Mouse (Mus musculus): ENCODE measurements around the gene Plekhg6.

The Plekhg6 gene

DNA sequence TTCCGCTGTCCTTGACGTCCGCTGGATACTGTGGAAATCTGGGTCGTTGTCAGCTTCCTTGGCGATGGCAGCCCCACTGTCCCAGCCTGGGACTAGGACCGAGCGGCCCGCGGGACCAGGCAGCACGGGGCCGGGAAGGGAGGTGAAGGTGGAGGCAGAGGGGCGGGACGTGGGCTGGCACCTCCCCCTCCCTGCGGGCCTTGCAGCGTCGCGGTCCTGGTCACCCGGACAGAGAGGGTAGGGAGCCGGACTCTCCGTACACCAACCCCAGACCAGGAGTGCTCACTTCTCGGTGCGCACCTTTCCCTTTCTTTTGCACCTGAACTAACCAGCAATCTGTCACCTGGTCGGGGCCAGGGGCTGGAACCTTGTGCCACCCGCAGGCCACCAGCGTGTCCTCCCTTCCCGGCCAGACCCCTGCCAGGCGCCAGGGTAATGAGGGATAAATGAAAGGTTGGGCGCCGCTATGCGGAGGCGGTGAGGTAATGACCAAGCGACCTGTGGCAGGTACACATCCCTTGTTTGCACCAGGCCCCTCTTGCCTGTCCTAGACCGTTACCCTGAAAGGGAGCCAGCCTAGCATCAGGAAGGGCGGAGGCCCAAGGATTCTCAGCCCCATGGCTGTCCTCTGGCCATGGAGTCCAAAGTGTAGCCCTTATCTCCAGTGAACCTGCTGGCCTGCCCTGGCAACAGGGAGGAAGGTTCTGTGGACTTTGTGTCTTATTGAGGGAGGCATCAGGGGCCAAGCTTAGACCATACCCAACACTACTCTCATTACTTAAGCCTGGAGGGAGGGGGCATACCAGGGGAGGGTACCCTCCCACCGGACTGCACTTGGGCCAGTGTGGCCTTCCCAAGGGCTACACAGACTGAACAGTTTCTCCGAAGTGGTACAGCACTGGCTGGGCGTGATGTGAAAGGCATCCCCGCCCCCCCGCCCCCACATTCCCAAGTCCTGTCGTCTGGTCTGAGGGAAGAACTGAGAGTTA is at the start of gene Plekhg6:
TSS of gene Plekhg6 (minus strand) at position 422 of the 989 bp plus-strand sequence.
- no peak for DNase-seq

GRCm38 (mm10) chr6:125429741-125430140 is 49.1 kb upstream of the Plekhg6 start:
- DNase-seq = no peak

DNA sequence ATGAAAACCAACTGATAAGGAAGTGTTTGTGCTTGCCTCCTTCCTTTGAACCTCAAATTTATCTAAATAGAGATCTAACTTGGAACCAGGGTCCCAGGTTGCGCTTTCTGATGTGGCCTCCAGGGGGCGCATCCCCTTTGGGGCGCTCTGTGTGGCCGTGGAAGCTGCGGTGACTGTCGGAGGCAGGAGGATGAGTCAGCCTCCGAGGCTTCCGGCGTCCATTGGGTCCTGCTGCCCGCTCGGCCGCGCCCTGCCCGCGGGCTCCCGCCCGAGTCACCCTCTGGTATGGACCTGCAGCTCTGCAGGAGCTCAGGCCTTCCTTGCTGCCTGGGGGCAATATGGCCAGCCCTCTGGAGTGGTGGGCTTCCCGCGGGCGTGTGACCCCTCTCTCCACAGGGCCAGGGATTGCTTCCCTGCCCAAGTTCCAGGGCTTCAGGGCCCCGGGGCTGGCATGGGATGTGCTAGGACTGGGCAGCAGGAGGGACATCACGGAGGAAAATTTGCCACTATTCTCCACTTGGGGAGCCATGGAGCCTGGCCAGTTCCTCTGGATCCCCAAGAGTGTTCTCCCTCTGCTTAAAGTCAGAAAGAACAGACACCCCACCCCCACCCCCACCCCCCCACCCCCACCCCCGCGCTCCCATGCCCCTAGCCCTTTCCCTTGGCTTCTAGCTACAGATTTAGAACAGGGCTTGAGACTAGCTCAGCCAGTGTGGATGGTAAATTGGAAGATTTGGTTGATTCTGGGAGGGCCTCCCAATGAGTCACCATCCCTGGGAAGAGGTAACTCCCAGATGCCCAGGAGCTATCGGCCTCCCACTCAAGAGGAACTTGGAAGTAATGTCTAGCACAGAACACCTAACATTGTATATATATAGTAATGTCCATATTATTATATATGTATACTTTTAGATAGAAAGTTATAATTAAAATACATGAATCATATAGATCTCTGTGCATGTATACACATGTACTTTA is 46.1 kb upstream of the Plekhg6 start:
- DNase-seq = peak; percentile 62 to 80

DNA sequence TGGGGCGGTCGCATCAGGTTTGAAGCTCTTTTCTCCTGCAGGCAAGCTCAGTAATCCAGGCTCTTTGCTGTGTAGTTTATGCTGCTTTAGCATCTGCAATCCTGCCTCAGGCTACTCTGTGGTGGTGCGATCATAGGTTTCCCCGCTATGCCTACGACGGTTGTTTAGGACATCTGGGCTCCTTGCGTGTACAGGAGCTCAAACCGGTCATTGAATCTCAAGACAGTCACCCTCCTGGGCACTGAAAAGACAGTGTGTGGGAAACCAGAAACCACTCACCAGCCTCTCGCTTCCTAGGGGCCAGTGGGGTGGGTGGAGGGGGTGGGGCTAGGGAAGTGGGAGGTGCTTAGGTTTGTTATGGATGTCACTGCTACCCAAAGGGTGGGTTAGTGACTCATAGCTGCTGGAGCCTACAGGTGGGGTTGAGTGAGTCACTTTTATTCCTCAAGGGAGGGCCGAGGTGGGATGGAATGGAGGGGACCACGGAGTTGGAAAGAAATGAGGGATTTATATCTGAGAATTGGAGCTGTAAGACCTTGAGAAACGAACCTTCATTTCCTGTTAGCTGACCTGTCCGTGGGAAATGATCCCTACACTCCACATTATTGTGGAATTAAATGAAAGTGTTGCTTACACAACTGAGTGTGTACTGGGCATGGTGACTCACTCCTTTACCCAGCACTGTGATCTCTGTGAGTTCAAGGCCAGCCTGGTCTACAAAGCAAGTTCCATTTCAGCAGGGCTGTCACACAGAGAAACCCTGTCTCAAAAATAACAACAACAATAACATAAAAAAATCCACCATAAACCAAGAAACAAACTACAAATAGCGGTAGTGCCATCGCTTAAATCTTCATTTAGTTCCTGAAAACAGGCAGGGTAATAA is 44.9 kb upstream of the Plekhg6 start:
- no peak for DNase-seq

DNA sequence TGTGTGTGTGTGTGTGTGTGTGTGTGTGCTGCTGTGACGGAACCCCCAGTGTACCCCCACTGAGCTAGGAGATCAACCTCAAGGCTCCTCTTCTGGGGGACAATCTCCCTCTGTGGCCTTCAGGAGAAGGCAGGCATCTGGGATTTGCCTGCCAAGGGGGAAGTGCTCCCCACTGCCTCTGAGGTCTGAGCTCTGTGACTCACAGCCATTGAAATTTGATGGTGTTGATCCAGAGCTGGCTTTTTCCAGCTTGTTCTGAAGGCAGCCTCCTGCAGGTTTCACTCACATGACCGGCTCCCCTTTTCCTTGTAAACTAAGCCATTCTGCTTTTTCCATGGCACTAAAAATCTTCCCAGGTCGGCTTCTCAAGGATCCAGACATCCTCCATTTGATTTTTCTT is 43.6 kb upstream of the Plekhg6 start:
- no peak for DNase-seq

DNA sequence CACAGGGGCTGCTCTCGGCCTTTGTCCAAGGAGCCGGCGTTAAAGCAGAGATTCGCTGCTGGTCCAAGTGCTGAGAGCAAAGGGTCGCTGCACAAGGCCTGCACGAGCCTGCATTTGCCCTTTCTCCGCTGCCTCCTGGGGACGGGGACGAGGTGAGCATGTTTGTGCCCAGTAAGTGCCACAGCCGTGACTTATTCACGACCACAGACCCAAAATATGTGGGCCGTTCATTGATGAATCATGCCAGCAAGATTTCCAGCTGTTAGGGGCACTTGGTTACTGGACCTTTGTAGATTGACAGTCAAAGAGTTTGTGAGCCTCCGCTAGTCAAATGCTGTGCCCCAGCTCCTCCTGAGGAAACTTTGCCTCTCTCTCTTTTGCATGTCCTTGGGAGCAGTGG is 42.9 kb upstream of the Plekhg6 start:
- DNase-seq = no peak

DNA sequence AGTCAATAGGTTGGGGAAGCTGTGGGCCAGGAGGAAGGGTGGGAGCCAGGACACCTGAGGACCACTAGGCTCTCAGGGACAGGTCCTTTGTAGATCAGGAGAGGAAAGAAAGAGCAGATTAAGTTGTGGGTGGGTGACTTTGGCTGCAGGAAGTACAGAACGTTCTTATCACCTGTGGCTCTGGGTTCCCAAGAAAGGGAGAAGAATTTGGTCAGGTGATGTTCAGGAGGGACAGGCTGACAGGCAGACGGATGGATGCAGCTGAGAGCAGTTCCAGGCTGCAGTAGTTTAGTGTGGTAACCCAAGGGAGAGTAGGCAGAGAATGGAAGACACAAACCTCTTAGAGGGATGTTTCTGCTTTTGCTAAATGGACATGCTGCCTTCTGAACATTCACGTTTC is 42.5 kb upstream of the Plekhg6 start:
- DNase-seq = no peak

DNA sequence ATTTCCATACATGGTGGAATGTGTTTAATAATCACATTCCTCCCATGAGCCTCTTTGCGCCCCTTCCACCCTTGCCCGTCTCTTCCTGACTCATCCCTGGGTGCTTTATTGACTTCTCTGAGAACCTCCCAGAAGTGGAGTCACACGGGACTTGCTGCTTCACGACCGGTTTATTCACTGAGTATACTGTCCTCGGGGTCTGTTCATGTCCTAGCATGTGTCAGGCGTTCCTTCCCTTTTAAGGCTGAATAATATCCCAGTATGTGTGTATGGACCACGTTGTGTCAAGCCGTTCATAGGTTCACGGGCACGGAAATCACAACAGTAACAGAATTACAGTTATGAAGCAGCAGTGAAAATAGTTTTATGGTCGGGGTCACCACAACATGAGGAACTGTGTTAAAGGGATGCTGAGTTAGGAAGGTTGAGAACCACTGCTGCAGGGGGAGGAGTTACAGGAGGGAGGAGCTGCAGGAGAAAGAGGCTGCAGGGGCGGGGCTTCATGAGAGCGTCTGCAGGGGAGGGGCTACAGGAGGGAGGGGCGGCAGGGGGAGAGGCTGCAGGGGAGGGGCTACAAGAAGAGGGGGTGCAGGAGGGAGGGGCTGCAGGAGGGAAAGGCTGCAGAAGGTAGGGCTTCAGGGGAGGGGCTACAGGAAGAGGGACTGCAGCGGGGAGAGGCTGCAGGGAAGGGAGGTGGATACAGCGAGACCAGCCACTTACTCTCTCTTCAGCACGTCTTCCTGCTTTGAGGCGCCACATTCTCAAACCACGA is 41.6 kb upstream of the Plekhg6 start:
- peak; percentile 67 to 69 for DNase-seq

GRCm38 (mm10) chr6:125420458-125421063 is 40.0 kb upstream of the Plekhg6 start:
- DNase-seq = no peak

DNA sequence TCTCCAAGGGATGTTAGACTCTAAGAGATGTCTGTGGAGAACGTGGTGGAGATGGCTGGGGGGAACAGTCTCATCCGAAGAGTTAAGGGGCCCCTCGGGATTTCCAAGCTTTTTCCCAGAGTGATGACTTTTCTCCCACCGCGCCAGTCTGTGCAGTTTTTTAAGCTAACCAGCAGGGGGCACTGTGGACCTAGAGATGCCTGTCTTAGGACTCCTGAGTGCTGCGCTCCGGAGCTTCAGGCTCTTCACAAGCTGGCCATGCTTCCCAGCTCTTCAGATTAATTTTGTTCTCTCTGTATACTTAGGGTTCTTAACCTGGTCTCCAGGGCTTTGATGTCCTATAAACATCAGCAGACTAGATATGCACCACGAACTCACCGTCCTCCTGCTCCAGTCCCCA is 38.2 kb upstream of the Plekhg6 start:
- peak; percentile 41 to 69 for DNase-seq

DNA sequence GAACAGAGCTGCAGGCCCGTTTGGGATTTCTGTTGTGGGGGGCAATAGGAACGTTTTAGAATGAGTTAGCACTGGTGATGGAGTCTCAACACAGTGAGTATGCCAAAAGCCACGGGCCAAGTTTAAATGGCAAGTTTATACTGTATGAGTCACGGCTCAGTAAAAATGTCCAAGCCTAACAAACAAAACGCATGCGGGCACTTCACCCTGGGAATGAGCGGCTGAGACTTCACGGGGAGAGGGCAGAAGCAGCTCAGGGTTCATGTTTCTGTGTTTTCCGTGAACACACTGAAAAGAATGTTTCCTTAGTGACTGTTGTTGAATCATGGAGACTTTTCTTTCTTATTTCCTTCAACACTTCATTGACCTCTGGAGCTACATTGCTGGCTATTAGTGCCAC is 32.7 kb upstream of the Plekhg6 start:
- DNase-seq = no peak

- DNase-seq = no peak
These were observed 31.1 kb upstream of the Plekhg6 start for GRCm38 (mm10) chr6:125411661-125412060.

DNA sequence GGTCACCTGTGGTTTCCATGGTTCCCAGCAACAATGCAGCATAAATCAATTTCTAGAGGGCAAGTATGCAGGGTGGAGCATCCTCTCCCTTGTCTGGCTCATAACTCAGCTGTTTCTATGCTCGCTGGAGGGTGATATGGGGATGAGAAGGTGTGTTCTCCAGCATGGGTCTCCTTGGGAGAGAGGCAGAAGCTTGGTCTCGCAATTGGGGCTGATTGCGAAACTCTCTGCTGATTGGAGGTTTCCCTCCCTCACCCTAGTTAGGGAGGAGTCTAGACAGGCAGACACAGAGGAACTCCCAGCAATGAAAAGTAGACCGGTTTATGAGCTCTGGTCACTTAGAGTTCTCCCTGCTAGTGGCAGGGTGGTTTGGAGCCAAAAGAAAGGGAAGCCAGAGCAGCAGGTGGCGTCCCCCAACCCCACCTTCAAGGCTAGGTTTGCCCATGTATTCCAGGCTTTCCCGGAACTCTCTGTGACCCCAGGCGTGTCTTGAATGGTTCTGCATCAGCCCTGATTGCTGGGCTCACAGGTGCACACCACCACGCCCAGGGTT is 30.5 kb upstream of the Plekhg6 start:
- DNase-seq = no peak

GRCm38 (mm10) chr6:125410551-125410950 is 30.0 kb upstream of the Plekhg6 start:
- DNase-seq = no peak

GRCm38 (mm10) chr6:125407657-125408056 is 27.1 kb upstream of the Plekhg6 start:
- no peak for DNase-seq

GRCm38 (mm10) chr6:125407224-125407623 is 26.6 kb upstream of the Plekhg6 start:
- DNase-seq = no peak

DNA sequence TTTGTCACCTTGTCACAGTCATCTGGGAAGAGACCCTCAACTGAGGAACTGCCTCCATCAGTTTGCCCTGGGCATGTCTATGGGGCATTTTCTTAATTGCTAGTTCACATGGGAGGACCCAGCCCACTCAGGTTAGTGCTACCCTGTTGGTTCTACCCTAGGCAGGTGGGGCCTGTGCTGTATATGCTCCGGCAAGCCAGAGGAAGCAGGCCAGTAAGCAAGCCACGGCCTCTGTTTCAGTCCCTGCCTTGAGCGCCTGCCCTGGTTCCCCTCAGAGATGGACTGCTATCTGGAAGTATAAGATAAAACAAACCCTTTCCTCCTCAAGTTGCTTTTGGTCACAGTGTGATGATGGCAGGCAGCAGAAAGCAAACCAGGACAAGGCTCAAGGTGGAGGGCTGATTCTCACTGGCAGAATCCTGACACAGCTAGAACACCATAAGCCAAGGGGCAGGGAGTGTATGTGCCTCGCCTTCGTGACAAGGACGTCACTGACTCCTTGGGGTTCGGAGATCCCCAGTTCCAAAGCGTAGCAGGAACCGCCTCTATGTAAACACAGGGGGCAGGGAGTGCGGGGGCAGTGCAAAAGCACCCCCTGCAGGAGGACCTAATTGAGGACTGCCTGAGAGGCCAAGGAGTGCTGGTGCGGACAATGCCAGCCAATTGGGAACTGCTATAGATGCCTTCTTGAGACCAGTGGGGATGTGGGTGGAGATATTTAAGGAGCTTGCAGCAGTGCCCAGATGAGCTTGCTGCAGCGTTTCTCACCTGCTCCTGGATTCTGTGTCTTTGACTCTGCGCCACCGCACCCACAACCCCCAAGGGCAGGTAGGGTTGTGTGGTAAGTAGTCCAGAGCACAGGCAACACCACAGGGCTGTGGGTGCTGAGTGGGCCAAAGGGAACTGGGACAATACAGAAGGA is 25.1 kb upstream of the Plekhg6 start:
- no peak for DNase-seq

DNA sequence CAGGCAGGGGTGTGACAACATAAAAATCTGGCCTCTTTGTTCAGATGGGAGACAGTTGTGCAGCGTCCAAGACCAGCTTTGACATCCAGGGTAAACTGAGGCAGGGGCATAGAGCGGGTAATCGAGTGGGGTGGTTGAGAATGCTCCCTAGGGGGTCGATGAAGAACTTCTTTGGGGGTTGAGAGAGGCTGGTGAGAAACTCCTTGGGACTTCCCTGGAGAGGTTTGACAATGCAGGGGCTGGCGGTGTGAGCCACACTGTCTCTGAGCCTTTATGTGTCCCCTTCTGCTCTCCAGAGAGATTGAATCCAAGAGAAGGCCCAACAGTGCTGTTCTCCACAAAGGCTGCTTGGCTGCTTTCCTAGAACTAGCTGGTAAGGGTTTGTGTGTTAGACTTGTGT is 9.3 kb upstream of the Plekhg6 start:
- DNase-seq = no peak

- DNase-seq = no peak
These were observed 5.5 kb upstream of the Plekhg6 start for GRCm38 (mm10) chr6:125386080-125386479.

Measured in spleen, adult 18-20 months (tissue).